8 mouse cellular contexts compared by ENCODE assay signal in the genomic region with DNA sequence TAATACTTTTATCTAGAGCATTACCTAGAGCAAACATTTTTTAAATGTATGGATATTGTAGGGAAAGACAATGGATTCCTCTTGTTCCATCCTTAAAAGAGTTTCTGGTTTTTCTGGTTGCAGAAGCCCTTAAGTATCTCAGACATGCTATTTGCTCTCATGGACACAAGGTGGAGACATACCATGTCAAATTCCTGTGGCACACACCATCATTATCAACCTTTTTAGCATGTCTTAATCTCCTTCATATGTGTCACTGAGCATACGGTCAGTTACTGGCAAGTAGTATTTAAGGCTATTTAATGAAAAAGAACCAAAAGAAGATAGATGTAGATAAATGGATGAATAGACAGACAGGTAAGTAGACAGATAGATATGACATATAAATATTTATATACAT.
DNase-seq lines count a peak whose midpoint lies in the region; ATAC-seq and TF ChIP-seq lines count a peak whose summit lies in the region.

No protein-coding gene starts in this region.

- H3K36me3 ChIP-seq in liver, embryonic 14.5 days (replicated peaks; ENCODE audit: control insufficient read depth, insufficient read depth, low read depth), result no peaks in the 10 kb centered on the region

- no peak overlapping the region for H3K27ac ChIP-seq in liver, embryonic 14.5 days

- no peaks in the 10 kb centered on the region for H3K9me3 ChIP-seq in liver, embryonic 14.5 days (ENCODE audit: control insufficient read depth, low read length)

- TF ChIP-seq EP300 in liver, embryonic 14.5 days (IDR thresholded peaks at IDR 0.05; ENCODE audit: low read depth), result no peak

- DNase-seq in cerebellum, adult 8-10 months, result peak; percentile 25
- no peak for DNase-seq in cerebellum, adult 11-12 months
- no peak for DNase-seq in liver, embryonic 14.5 days (ENCODE audit: low read depth in 3 of 3, low spot score in 3 of 3)
- no peak for DNase-seq in liver
- peak; percentile 61 for DNase-seq in cerebellum, adult 9-10 months
- DNase-seq in lung, postnatal 10 days, result peak; percentile 41
- no peak for DNase-seq in urinary bladder, adult 2 months (ENCODE audit: low spot score)
- no peak for DNase-seq in gastrocnemius, postnatal 10 days

- 10% methylated on average over 1 of the region's 1 CpGs for WGBS in liver, embryonic 14.5 days (ENCODE audit: insufficient replicate concordance)

- peak; percentile 47; the same call in 1 of the 2 replicates for TF ChIP-seq CTCF in liver, embryonic 14.5 days (IDR thresholded peaks at IDR 0.05; ENCODE audit: low read depth)

- H3K4me1 ChIP-seq in liver, embryonic 14.5 days (replicated peaks; ENCODE audit: control insufficient read depth in 2 of 2, insufficient read depth in 2 of 2, low read length in 1 of 2), result no peaks in the 10 kb centered on the region

- H3K9ac ChIP-seq in liver, embryonic 14.5 days (replicated peaks), result no peak overlapping the region

- H3K27me3 ChIP-seq in liver, embryonic 14.5 days (ENCODE audit: control insufficient read depth, insufficient read depth, low read length), result no peaks in the 10 kb centered on the region

- ATAC-seq in liver, embryonic 14.5 days (ENCODE audit: insufficient read depth), result no peak

- H3K4me2 ChIP-seq in liver, embryonic 14.5 days (ENCODE audit: low read depth), result no peak overlapping the region

- H3K4me3 ChIP-seq in liver, embryonic 14.5 days (ENCODE audit: insufficient read depth in 1 of 2, low read depth in 2 of 2, low read length in 2 of 2), result no peak overlapping the region

Comparison
In these comparisons a context has a peak if more than half of its experiments do, and no peak if none do; other contexts are left out.
1. DNase-seq: peak in cerebellum, adult 8-10 months (single experiment), cerebellum, adult 9-10 months (single experiment) and lung, postnatal 10 days (single experiment); none in cerebellum, adult 11-12 months (single experiment), liver, embryonic 14.5 days (0 of 3), liver (single experiment), urinary bladder, adult 2 months (single experiment) and gastrocnemius, postnatal 10 days (single experiment).